Mouse (Mus musculus) A20 (cell line): ENCODE results near the gene Trpc2.

Experiments
- DNase-seq: peaks from one replicate; pipeline ENCODE4 v3.0.0-alpha.2; 2011; ENCODE audit warnings: low read depth, low spot score

The Trpc2 gene

DNA sequence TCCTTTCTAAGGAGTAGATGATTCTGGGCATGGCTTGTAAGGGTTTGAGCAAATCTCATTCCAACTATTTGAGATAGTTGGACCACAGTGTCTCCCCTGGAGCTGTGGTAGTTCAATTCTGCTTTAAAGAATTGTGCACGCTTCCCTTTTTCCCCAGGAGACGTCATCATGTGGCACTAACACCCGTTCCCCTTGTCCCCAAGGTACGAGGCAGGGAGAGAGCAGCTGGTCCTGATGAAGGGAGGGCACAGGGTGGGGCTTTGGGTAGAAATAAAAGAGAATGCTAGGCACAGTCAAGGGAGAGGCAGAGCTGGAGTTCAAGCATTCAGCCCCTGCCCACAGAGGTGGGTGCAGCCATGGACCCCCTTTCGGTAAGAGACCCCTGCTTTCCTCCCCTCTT, at the start of gene Trpc2:
Gene Trpc2 (plus strand): TSS at position 301 of the 400 bp plus-strand sequence.
- DNase-seq = no peak

DNA sequence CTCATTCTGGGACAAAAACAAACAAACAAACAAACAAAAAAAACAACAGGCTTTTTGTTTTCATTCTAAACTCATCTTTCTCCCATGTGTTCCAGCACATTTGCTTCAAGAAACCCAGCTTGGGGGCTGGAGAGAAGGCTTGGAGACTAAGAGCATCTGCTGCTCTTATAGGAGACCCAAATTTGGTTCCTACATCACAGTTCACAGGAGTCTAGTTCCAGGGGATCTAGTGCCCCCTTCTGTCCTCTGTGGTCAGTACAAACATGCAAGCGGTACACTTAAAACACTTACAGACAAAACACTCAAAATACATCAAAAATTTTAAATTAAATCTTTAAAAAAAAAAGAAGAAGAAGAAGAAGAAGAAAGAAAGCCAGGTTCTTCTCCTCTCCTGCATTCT, 48.0 kb upstream of the Trpc2 start:
- peak; percentile 38 for DNase-seq

GRCm38 (mm10) chr7:102035534-102035933, 47.4 kb upstream of the Trpc2 start:
- DNase-seq = no peak

GRCm38 (mm10) chr7:102037318-102037717, 45.6 kb upstream of the Trpc2 start:
- DNase-seq = no peak

DNA sequence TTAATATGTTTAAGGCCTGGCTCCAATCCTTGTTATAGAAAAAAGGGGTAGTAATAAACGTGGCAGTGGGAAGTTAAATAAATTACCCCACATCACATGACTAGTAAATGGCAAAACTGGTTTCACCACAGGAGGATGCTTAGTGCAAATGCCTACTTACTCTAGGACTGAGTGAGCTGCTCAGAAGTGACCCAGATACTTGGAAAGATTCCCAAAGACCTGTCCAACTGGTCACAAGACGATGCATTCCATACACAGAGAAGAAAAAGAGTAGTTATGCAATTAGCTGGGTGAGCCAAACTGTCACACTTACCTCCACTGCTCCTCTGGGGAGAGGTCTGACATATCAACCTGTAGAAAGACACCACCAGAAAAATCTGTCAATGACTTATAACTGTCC, 40.6 kb upstream of the Trpc2 start:
- DNase-seq = no peak

GRCm38 (mm10) chr7:102048524-102048923, 34.4 kb upstream of the Trpc2 start:
- peak; percentile 39 for DNase-seq

- DNase-seq = peak; percentile 10
Measured at GRCm38 (mm10) chr7:102061353-102061752, 21.6 kb upstream of the Trpc2 start.

DNA sequence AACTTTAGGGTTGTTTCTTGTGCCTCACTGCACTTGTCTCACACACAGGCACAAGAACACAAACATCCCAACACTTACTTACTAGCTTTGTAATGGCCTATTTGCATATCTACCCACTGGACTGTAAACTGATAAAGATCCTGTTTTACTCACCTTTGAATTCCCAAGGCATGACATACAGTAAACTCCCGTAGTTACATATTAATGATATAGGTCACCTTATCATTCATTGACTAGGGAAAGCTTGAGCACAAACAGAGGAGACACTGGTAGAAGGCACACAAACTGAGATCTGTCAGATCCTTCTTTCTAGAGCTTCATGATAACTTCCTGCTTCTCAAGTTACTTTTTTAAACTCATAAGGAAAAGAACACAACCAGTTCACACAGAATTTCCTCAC, 20.7 kb upstream of the Trpc2 start:
- peak; percentile 44 for DNase-seq

DNA sequence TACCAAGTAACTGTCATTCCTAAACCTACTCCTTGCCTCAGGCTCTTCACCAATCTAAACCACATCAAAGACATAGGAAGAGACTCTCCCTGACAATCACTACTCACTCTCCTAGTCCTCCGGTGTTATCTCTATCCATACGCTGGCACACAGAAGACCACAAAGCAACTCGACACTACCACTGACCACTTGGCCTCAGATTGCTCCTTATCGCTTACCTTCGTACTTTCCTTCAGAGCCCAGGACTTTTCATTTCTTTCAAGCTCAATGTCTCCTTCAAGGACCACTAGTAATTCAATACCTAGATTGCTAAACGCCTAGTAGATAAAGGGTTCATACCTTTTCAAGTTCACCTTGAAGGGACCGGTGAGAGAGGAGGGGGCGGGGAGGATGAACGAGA, 19.0 kb upstream of the Trpc2 start:
- DNase-seq = peak; percentile 29

- no peak for DNase-seq
Measured at GRCm38 (mm10) chr7:102064655-102065045, 18.3 kb upstream of the Trpc2 start.

DNA sequence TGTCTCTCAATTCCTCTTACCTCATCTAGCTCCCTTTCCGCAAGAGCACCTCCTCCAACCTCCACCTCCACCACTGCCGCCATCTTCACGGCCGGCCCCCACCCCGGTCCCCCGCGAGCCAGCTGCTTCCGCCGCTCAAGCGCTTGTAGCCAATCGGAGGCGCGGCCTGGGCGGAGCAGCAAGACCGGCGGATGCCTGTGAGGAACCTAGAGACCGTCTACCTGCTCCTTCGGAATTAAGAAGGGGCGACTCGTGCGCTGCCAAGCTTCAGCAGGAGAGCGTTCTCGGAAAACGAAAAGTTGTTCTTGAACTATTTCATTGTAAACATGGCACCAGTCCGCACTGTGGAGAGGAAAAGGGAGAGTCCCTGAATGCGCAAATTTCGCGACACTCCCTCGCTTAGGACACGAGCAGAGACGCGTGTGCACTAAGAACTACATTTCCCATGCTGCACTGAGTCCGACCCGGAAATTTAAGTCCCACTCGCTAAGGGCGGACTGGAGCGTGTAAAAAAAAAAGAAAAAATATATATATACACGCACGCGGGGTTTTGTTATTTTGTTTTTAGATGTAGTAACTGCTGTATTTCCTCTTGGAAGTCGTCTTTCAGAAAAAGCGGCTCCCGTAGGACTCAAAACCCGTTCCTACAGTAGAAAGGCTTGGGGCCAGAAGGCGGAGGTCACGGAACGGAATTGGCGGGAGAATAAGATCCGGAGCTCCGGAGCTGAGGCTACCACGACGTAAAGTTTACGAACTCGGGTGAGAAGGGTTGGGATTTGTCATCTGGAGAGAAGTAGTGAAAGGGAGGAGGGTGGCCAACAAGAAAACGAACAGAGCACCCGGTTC, 17.6 kb upstream of the Trpc2 start, which contains the start of the genes Rnf121, Xndc1 and Xntrpc:
Gene Rnf121 (minus strand): TSS at position 424 of the 846 bp plus-strand sequence.
Gene Xndc1 (plus strand): TSS at position 466 of the 846 bp plus-strand sequence.
Gene Xntrpc (plus strand): TSS at position 668 of the 846 bp plus-strand sequence.
- DNase-seq = peak; percentile 97

DNA sequence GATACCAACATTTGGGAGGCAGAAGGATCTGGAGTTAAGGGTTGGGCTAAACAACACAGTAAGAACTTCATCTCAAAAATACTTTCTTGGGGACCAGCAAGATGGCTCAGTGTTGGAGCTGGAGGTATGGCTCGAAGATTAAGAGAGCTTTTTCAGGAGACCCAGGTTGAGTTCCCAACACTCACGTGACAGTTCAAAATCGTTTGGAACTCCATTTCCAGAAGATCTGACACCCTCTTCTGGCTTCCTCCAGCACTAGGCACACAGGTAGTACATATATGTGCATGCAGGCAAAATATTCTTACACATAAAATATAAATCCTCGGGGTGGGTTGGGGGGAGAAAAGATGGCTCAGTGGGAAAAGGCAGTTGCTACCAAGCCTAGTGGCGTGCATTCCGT, 16.6 kb upstream of the Trpc2 start:
- DNase-seq = no peak

- DNase-seq = peak; percentile 64
Measured at GRCm38 (mm10) chr7:102076714-102077296, 6.1 kb upstream of the Trpc2 start.

DNA sequence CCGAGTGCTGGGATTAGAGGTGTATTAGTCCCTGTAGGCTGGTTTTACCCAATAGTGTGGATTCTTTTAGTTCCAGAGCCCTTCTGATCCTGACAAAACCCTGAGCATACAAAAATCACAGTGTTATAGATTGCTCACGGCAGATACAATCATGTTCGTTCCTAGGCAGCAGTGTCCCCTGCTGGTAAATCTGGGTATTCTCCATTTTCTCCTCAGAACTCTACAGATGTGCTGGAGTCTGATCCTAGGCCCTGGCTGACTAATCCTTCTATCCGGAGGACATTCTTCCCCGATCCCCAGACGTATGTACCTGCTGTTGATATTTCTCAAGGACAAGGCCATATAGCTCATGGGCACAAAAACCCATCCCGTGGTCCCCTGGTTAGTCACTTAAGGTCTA, 4.4 kb upstream of the Trpc2 start:
- DNase-seq = peak; percentile 43

GRCm38 (mm10) chr7:102080311-102080710, 2.6 kb upstream of the Trpc2 start:
- no peak for DNase-seq

- no peak for DNase-seq
Measured at GRCm38 (mm10) chr7:102081784-102082183, 1.1 kb upstream of the Trpc2 start.

DNA sequence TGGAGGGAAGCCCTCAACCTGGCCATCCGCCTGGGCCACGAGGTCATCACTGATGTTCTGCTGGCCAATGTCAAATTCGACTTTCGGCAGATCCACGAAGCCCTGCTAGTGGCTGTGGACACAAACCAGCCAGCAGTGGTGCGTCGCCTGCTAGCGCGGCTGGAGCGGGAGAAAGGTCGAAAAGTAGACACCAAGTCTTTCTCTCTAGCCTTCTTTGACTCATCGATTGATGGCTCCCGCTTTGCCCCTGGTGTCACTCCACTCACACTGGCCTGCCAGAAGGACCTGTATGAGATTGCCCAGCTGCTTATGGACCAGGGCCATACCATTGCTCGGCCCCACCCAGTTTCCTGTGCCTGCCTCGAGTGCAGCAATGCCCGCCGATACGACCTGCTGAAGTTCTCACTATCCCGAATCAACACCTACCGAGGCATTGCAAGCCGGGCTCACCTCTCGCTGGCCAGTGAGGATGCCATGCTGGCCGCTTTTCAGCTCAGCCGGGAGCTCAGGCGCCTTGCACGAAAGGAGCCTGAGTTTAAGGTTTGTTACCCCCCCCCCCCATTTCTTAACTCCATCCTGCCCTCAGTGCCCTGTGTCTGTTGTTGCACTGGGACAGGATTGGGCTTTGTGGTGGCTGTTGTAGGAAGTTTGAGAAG, 1.3 kb downstream of the Trpc2 start:
- no peak for DNase-seq

DNA sequence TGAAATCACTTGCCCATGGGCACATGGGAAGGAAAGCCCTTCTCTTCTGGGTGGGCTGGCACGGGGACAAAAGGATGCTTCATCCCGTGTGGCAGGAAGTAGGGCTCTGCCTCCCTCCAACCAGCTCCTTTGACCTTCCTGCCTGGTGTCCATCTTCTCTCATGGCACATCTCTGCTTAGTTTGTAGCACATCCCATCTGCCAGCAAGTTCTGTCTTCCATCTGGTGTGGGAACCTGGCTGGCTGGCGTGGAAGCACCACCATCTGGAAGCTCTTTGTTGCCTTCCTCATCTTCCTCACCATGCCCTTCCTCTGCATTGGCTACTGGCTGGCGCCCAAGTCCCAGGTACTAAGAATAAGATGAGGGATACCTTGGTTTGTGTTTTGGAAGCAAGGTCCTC, 4.4 kb downstream of the Trpc2 start:
- DNase-seq = no peak

DNA sequence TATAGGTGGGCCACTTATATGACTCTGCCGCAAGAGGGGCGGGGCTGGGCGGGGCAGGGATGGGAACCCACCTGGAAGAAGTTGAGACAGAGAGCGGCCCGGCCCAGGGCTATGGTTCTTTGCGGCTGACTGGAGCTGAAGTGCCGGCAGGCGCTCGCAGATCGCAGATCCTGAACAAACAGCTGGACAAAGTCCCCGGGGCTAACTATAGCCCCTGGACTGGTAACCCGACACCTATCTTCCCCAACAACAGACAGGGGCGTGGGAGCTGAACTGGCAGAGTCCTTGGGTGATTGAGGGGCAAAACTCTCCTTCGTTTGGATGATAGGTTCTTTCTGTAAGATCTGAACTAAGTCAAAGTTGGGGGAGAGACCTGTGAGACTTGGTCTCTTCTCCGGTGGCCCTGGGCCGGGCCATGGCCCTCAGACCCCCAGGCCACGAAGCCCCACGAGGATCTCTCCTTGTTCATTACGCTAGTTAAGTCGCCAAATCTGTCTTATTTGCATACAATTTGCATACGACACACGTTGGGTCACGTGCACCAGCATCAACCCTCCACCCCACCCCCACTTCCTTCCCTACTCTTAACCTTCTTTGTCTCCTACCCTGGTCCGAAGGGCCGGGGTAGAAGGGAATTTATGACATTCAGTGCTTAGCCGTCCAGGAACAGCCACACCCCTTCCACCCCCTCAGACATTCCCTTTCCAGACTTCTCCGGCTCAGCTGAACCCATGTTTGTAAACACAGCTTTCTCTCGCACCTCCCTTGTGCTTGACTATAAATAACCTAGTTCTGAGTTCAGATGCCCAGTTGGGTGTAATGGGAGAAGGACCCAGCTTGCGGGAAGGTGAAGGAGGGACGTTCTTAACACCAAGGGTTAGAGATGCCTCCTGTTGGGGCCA, 17.1 kb downstream of the Trpc2 start:
- DNase-seq = peak; percentile 57

- no peak for DNase-seq
Measured at GRCm38 (mm10) chr7:102100868-102101267, 18.0 kb downstream of the Trpc2 start.

GRCm38 (mm10) chr7:102101487-102101886, 18.6 kb downstream of the Trpc2 start, which contains the start of gene Art1:
TSS of gene Art1 (plus strand) at chr7:102101743.
- no peak for DNase-seq
